Mouse (Mus musculus) CH12.LX (cell line): ENCODE measurements at regions not wholly inside any gene's neighbourhood (a gene's known extent, or its start where the extent isn't known, plus 50 kb on each side); places are given as distances from the start of the nearest gene placed in this dataset.

ENCODE experiments used
- DNase-seq: peaks from one replicate; pipeline ENCODE4 v3.0.0-alpha.2; 2013; ENCODE audit errors: extremely low read depth
- H3K27ac ChIP-seq: 2 replicates; pipeline ENCODE4 v1.5.1; 2012; ENCODE audit warnings: low read depth, mild to moderate bottlenecking, control low read depth, moderate library complexity; ENCODE audit not compliant: insufficient read depth
- H3K27me3 ChIP-seq: replicated peaks from 2 replicates; pipeline ENCODE3; 2012; ENCODE audit warnings: inconsistent platforms
- H3K36me3 ChIP-seq, 2 experiments: replicated peaks in 1 of 2; 2 replicates each; pipeline versions ENCODE3 to v1.6.1; 2012; ENCODE audit warnings: inconsistent platforms in 1 of 2, low read length in 1 of 2, mild to moderate bottlenecking in 1 of 2, mixed read lengths in 1 of 2, moderate library complexity in 1 of 2; ENCODE audit not compliant: control insufficient read depth in 1 of 2, insufficient read depth in 1 of 2
- H3K4me1 ChIP-seq, 2 experiments: 2 replicates each; pipeline ENCODE4 v1.6.1; 2012; ENCODE audit warnings: inconsistent platforms in 1 of 2, moderate library complexity in 1 of 2; ENCODE audit not compliant: insufficient read depth in 2 of 2, control insufficient read depth in 1 of 2
- H3K4me2 ChIP-seq: 2 replicates; pipeline ENCODE4 v1.6.1; 2012; ENCODE audit warnings: low read depth, mild to moderate bottlenecking, control low read depth; ENCODE audit not compliant: poor library complexity, insufficient read depth, severe bottlenecking
- H3K4me3 ChIP-seq, 3 experiments: fragments of 150-350 bp in 1 of 3; sonication (generic) in 1 of 3; replicated peaks in 1 of 3; 2 replicates each; pipeline versions ENCODE3 to v1.5.1; 2011 to 2012; ENCODE audit warnings: low read depth in 2 of 3, low read length in 2 of 3, mild to moderate bottlenecking in 2 of 3, moderate library complexity in 2 of 3, control low read depth in 1 of 3, improper control_type of control experiment in 1 of 3, inconsistent platforms in 1 of 3, mixed read lengths in 1 of 3; ENCODE audit not compliant: poor library complexity in 1 of 3
- H3K79me2 ChIP-seq: replicated peaks from 2 replicates; pipeline ENCODE4 v1.6.1; 2012; ENCODE audit warnings: mild to moderate bottlenecking, moderate library complexity; ENCODE audit not compliant: control insufficient read depth, poor library complexity, insufficient read depth, severe bottlenecking; ENCODE audit errors: extremely low read depth
- H3K9ac ChIP-seq: 2 replicates; pipeline ENCODE4 v1.6.1; 2012; ENCODE audit warnings: low read depth, mild to moderate bottlenecking, control low read depth, moderate library complexity; ENCODE audit not compliant: insufficient read depth
- H3K9me3 ChIP-seq: replicated peaks from 2 replicates; pipeline ENCODE3; 2012; ENCODE audit warnings: low read length, inconsistent platforms, mixed read lengths
- BHLHE40 ChIP-seq: IDR thresholded peaks from 2 replicates; pipeline ENCODE4 v1.6.1; 2011; ENCODE audit warnings: mild to moderate bottlenecking, low read depth, low read length, improper control_type of control experiment
- CHD1 ChIP-seq: IDR thresholded peaks from 2 replicates; pipeline ENCODE4 v1.6.1; 2012; ENCODE audit warnings: low read depth, low read length, improper control_type of control experiment, inconsistent platforms
- CHD2 ChIP-seq: IDR thresholded peaks from 2 replicates; pipeline ENCODE4 v1.6.1; 2011; ENCODE audit warnings: low read length, improper control_type of control experiment
- E2F4 ChIP-seq: IDR thresholded peaks from 2 replicates; pipeline ENCODE4 v1.6.1; 2011; ENCODE audit warnings: low read depth, low read length, improper control_type of control experiment; ENCODE audit not compliant: insufficient replicate concordance
- ELF1 ChIP-seq: IDR thresholded peaks from 2 replicates; pipeline ENCODE4 v1.6.1; 2014; ENCODE audit warnings: low read depth, mild to moderate bottlenecking, inconsistent platforms, low read length, improper control_type of control experiment
- EP300 ChIP-seq: IDR thresholded peaks from 2 replicates; pipeline ENCODE4 v1.6.1; 2011; ENCODE audit warnings: low read length, improper control_type of control experiment
- GABPA ChIP-seq: IDR thresholded peaks from 2 replicates; pipeline ENCODE4 v1.6.1; 2012; ENCODE audit warnings: low read depth, low read length, improper control_type of control experiment, inconsistent platforms; ENCODE audit not compliant: insufficient replicate concordance
- IRF4 ChIP-seq: IDR thresholded peaks from 2 replicates; pipeline ENCODE4 v1.6.1; 2014; ENCODE audit warnings: low read depth, mild to moderate bottlenecking, inconsistent platforms, low read length, improper control_type of control experiment
- JUN ChIP-seq: IDR thresholded peaks from 2 replicates; pipeline ENCODE4 v1.6.1; 2011; ENCODE audit warnings: low read depth, mild to moderate bottlenecking, low read length, improper control_type of control experiment, moderate library complexity; ENCODE audit not compliant: insufficient read depth
- KAT2A ChIP-seq: IDR thresholded peaks from 2 replicates; pipeline ENCODE4 v1.6.1; 2012; ENCODE audit warnings: low read length, improper control_type of control experiment, inconsistent platforms; ENCODE audit not compliant: insufficient replicate concordance
- MAFK ChIP-seq: IDR thresholded peaks from 2 replicates; pipeline ENCODE4 v1.6.1; 2011; ENCODE audit warnings: low read length, improper control_type of control experiment; ENCODE audit not compliant: insufficient replicate concordance
- MAZ ChIP-seq: IDR thresholded peaks from 2 replicates; pipeline ENCODE4 v1.6.1; 2012; ENCODE audit warnings: low read depth, mild to moderate bottlenecking, inconsistent platforms, low read length, improper control_type of control experiment, moderate library complexity
- MEF2A ChIP-seq: IDR thresholded peaks from 2 replicates; pipeline ENCODE4 v1.6.1; 2014; ENCODE audit warnings: low read depth, mild to moderate bottlenecking, inconsistent platforms, low read length, improper control_type of control experiment, borderline replicate concordance
- NRF1 ChIP-seq: IDR thresholded peaks from 2 replicates; pipeline ENCODE4 v1.6.1; 2014; ENCODE audit warnings: low read depth, mild to moderate bottlenecking, inconsistent platforms, low read length, improper control_type of control experiment, moderate library complexity
- POLR2A ChIP-seq: IDR thresholded peaks from 2 replicates; pipeline ENCODE4 v1.6.1; 2011; ENCODE audit warnings: low read depth, mild to moderate bottlenecking, improper control_type of control experiment, low read length
- POLR2AphosphoS2 ChIP-seq: IDR thresholded peaks from 2 replicates; pipeline ENCODE4 v1.6.1; 2011; ENCODE audit warnings: low read depth, low read length, improper control_type of control experiment
- RAD21 ChIP-seq: IDR thresholded peaks from 2 replicates; pipeline ENCODE4 v1.6.1; 2011; ENCODE audit warnings: low read depth, mild to moderate bottlenecking, low read length, improper control_type of control experiment, moderate library complexity
- RCOR1 ChIP-seq: conservative IDR thresholded peaks from 2 replicates; pipeline ENCODE4 v1.6.1; 2012; ENCODE audit warnings: low read depth, mild to moderate bottlenecking, inconsistent platforms, low read length, improper control_type of control experiment
- TBP ChIP-seq: conservative IDR thresholded peaks from 2 replicates; pipeline ENCODE4 v1.6.1; 2011; ENCODE audit warnings: low read depth, low read length, improper control_type of control experiment
- TCF12 ChIP-seq: IDR thresholded peaks from 2 replicates; pipeline ENCODE4 v1.6.1; 2014; ENCODE audit warnings: low read depth, mild to moderate bottlenecking, inconsistent platforms, low read length, improper control_type of control experiment
- ZMIZ1 ChIP-seq: IDR thresholded peaks from 2 replicates; pipeline ENCODE4 v1.6.1; 2012; ENCODE audit warnings: low read depth, mild to moderate bottlenecking, inconsistent platforms, low read length, improper control_type of control experiment
- ZNF384 ChIP-seq: IDR thresholded peaks from 2 replicates; pipeline ENCODE4 v1.6.1; 2012; ENCODE audit warnings: low read depth, low read length, improper control_type of control experiment, inconsistent platforms
- dilution Hi-C: fragments of 300-500 bp; cut with MboI; formaldehyde crosslinking; loops from 2 replicates; pipeline ENCODE4 v1.14.3; 2020; ENCODE audit warnings: low sequenced_read_pairs; ENCODE audit not compliant: extremely low pct_unique_long_range_greater_than_20kb, extremely low pct_ligation_motif_present
- in situ Hi-C: fragments of 300-500 bp; cut with MboI; formaldehyde crosslinking; loops from 3 replicates; pipeline ENCODE4 v1.14.3; 2019; ENCODE audit warnings: low sequenced_read_pairs, low pct_ligation_motif_present, low pct_unique_long_range_greater_than_20kb, mixed read lengths

- dilution Hi-C loops = no loop called here
- Histone ChIP-seq H3K9me3 (no peaks in the 10 kb centered on the region), H3K27ac (no peak overlapping the region), H3K4me3 (no peak overlapping the region), H3K79me2 (no peaks in the 10 kb centered on the region), H3K4me1 (peaks cover 0 to 3% of the 10 kb centered on the region in 2 experiments; a peak in 3 of 4 replicates), H3K9ac (no peak overlapping the region), H3K4me2 (no peak overlapping the region), H3K36me3 (no peaks in the 10 kb centered on the region), H3K27me3 (no peaks in the 10 kb centered on the region)
- in situ Hi-C loops = no loop called here
- TF ChIP-seq NRF1 (no peak), TBP (no peak), GABPA (no peak), E2F4 (no peak), POLR2AphosphoS2 (no peak), JUN (no peak), MAFK (no peak), RCOR1 (no peak), KAT2A (no peak), EP300 (no peak), POLR2A (no peak), CHD1 (no peak)
- DNase-seq = no peak
Observed at GRCm38 (mm10) chr15:51668340-51668739, 2216.4 kb upstream of the Gm7489 start.

DNA sequence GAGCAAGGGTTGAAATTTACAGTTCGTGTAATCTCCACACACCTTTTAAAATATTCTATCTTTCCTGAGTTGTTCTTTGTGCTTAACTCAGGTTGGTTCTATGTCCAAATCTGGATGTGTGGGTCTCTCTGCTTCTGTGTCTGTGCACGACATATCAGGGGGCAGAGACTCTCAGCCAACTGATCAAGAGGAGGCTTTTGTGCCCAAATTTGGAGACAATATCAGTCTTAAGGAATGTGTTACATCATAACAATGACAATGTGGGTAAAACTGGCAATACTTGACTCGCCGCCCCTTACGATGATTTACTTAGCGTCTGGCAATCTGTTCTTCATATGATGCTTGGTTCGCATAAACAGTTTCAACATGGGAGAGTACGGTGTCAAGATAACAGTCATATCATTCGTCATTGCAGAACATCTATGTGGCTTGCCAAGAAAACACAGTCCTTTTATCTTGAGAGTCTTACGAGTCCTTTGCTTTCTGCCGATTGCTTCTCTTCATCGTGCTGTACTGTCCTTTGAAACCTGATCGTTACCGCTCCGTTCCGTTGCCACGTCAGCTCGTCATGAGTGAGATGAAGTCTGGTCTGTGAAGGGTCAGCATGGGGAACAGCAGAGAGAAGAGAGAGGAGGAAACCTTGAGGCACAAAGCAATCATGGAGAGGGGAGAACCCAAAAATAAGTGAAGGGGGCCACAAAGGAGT lies 2212.9 kb upstream of the Gm7489 start:
- Histone ChIP-seq H3K4me2 (no peak overlapping the region), H3K4me1 (peaks cover 3 to 20% of the 10 kb centered on the region in 2 experiments), H3K27me3 (no peaks in the 10 kb centered on the region), H3K36me3 (no peaks in the 10 kb centered on the region), H3K9me3 (no peaks in the 10 kb centered on the region), H3K9ac (no peak overlapping the region), H3K27ac (no peak overlapping the region), H3K4me3 (no peak overlapping the region), H3K79me2 (no peaks in the 10 kb centered on the region)
- in situ Hi-C loops (no loop called here), dilution Hi-C loops (no loop called here)
- DNase-seq = no peak
- TF ChIP-seq TCF12 = no peak
- no peak for TF ChIP-seq IRF4
- TF ChIP-seq ZNF384 = no peak
- TF ChIP-seq E2F4 = no peak
- TF ChIP-seq RCOR1 = no peak
- TF ChIP-seq POLR2AphosphoS2 = no peak
- TF ChIP-seq JUN = no peak
- no peak for TF ChIP-seq MEF2A
- TF ChIP-seq ZMIZ1 = no peak
- no peak for TF ChIP-seq BHLHE40
- no peak for TF ChIP-seq RAD21
- no peak for TF ChIP-seq CHD2
- no peak for TF ChIP-seq ELF1
- TF ChIP-seq MAZ = no peak
- TF ChIP-seq EP300 = no peak
